Mouse (Mus musculus) liver, postnatal 0 days (tissue): ENCODE results near the gene Olfr982. TPM values are rescaled to one million over a fixed set of nuclear protein-coding genes. Genes with fewer than 3 reads are reported as not detected.
A peak's percentile ranks its signal among the peaks of the same experiment; 100 is the strongest.

Experiments used
- ATAC-seq: fragments of 200-750 bp; cut with Nextera tagmentation; 2 replicates; pipeline ENCODE4 v1.8.0; 2017; ENCODE audit warnings: mild to moderate bottlenecking, moderate library complexity
- DNase-seq: peaks from one replicate; pipeline ENCODE4 v3.0.0-alpha.2; 2016
- H3K27ac ChIP-seq: fragments of 300-500 bp; sonication (generic); 2 replicates; pipeline ENCODE4 v1.5.1; 2014; ENCODE audit warnings: antibody characterized with exemption, moderate library complexity, mild to moderate bottlenecking, low read depth
- H3K27me3 ChIP-seq: fragments of 300-500 bp; sonication (generic); 2 replicates; pipeline ENCODE4 v1.6.1; 2014; ENCODE audit warnings: low read length, control low read depth, mixed read lengths; ENCODE audit not compliant: insufficient read depth
- H3K36me3 ChIP-seq: fragments of 300-500 bp; sonication (generic); replicated peaks from 2 replicates; pipeline ENCODE4 v1.6.1; 2014; ENCODE audit warnings: mild to moderate bottlenecking, control low read depth, low read length, moderate library complexity, mixed read lengths; ENCODE audit not compliant: insufficient read depth
- H3K4me1 ChIP-seq: fragments of 300-500 bp; sonication (generic); 2 replicates; pipeline ENCODE4 v1.6.1; 2014; ENCODE audit warnings: antibody characterized with exemption, mild to moderate bottlenecking, control low read depth; ENCODE audit not compliant: insufficient read depth
- H3K4me2 ChIP-seq: fragments of 300-500 bp; sonication (generic); 2 replicates; pipeline ENCODE4 v1.6.1; 2014; ENCODE audit warnings: low read depth, mild to moderate bottlenecking, low read length, moderate library complexity, mixed read lengths
- H3K4me3 ChIP-seq: fragments of 300-500 bp; sonication (generic); 2 replicates; pipeline ENCODE4 v1.5.1; 2014; ENCODE audit warnings: low read depth, low read length
- H3K9ac ChIP-seq: fragments of 300-500 bp; sonication (generic); replicated peaks from 2 replicates; pipeline ENCODE4 v1.6.1; 2014; ENCODE audit warnings: mild to moderate bottlenecking, moderate library complexity
- H3K9me3 ChIP-seq: fragments of 300-500 bp; sonication (generic); 2 replicates; pipeline ENCODE4 v1.6.1; 2016; ENCODE audit warnings: mild to moderate bottlenecking, control low read depth, low read length, mixed read lengths
- CTCF ChIP-seq: sonication (generic); IDR thresholded peaks from 2 replicates; pipeline ENCODE4 v1.5.1; 2016; ENCODE audit warnings: antibody characterized with exemption, low read depth
- EP300 ChIP-seq: IDR thresholded peaks from 2 replicates; pipeline ENCODE4 v1.6.1; 2016; ENCODE audit warnings: antibody characterized with exemption, low read depth, mild to moderate bottlenecking
- WGBS: fragments of 180-500 bp; shearing (Covaris S2); extraction: QIAGEN DNeasy Blood & Tissue Kit; methylation state at CpG from one replicate; pipeline ENCODE4 v1.1.7; 2014; ENCODE audit not compliant: insufficient replicate concordance; 5-methylcytosine and 5-hydroxymethylcytosine counted together
- polyA plus RNA-seq: library from polyadenylated mRNA; unstranded; fragments of >200 nt; fragmentation: Nextera tagmentation; extraction: Ambion mirVana; gene quantifications from 2 replicates; pipeline ENCODE4 v1.2.1, GENCODE M21; 2015

The Olfr982 gene
- polyA plus RNA-seq, result not detected in 2 replicates

GRCm38 (mm10) chr9:40073529-40073928 lies at the start of gene Olfr982:
TSS of gene Olfr982 (plus strand) at chr9:40073829.
- Histone ChIP-seq H3K36me3 (no peaks in the 10 kb centered on the region), H3K4me2 (no peak within 1 kb of the TSS), H3K27ac (no peak within 1 kb of the TSS), H3K9ac (no peak within 1 kb of the TSS), H3K9me3 (no peaks in the 10 kb centered on the region), H3K27me3 (no peaks in the 10 kb centered on the region), H3K4me3 (no peak within 1 kb of the TSS), H3K4me1 (no peaks in the 10 kb centered on the region)
- TF ChIP-seq EP300 (no peak), CTCF (no peak)
- no peak for DNase-seq
- whole genome bisulfite sequencing, result 71% methylated on average over 2 of the region's 2 CpGs
- ATAC-seq, result no peak

- Histone ChIP-seq H3K36me3 (no peaks in the 10 kb centered on the region), H3K9ac (no peak overlapping the region), H3K4me1 (no peaks in the 10 kb centered on the region), H3K27me3 (no peaks in the 10 kb centered on the region), H3K4me3 (no peak overlapping the region), H3K9me3 (no peaks in the 10 kb centered on the region), H3K27ac (no peak overlapping the region), H3K4me2 (no peak overlapping the region)
- no peak for DNase-seq
- WGBS, result 89% methylated on average over 19 of the region's 19 CpGs
- no peak for TF ChIP-seq CTCF
- no peak for TF ChIP-seq EP300
- no peak for ATAC-seq
Measured at GRCm38 (mm10) chr9:40050138-40050537, 23.5 kb upstream of the Olfr982 start.

GRCm38 (mm10) chr9:40093495-40093894 lies 19.9 kb downstream of the Olfr982 start, which contains the start of gene Olfr983:
TSS of gene Olfr983 (minus strand) at chr9:40093595.
- Histone ChIP-seq H3K27me3 (no peaks in the 10 kb centered on the region), H3K4me3 (no peak within 1 kb of the TSS), H3K4me1 (no peaks in the 10 kb centered on the region), H3K27ac (no peak within 1 kb of the TSS), H3K4me2 (no peak within 1 kb of the TSS), H3K9ac (no peak within 1 kb of the TSS), H3K36me3 (no peaks in the 10 kb centered on the region), H3K9me3 (no peaks in the 10 kb centered on the region)
- DNase-seq (no peak), ATAC-seq (no peak)
- TF ChIP-seq EP300 (no peak), CTCF (no peak)
- 76% methylated on average over 2 of the region's 2 CpGs for WGBS

GRCm38 (mm10) chr9:40094769-40095168 lies 21.1 kb downstream of the Olfr982 start:
- Histone ChIP-seq H3K9me3 (no peaks in the 10 kb centered on the region), H3K4me2 (no peak overlapping the region), H3K27ac (no peak overlapping the region), H3K27me3 (no peaks in the 10 kb centered on the region), H3K4me3 (no peak overlapping the region), H3K4me1 (no peaks in the 10 kb centered on the region), H3K9ac (no peak overlapping the region), H3K36me3 (no peaks in the 10 kb centered on the region)
- ATAC-seq, result no peak
- TF ChIP-seq EP300, result no peak
- no peak for TF ChIP-seq CTCF
- 57% methylated on average over 3 of the region's 3 CpGs for WGBS
- no peak for DNase-seq

- H3K4me1 ChIP-seq, result no peaks in the 10 kb centered on the region
- no peak within 1 kb of the TSS for H3K4me3 ChIP-seq
- H3K9me3 ChIP-seq, result no peaks in the 10 kb centered on the region
- H3K36me3 ChIP-seq, result no peaks in the 10 kb centered on the region
- TF ChIP-seq CTCF (no peak), EP300 (no peak)
- H3K4me2 ChIP-seq, result no peak within 1 kb of the TSS
- no peaks in the 10 kb centered on the region for H3K27me3 ChIP-seq
- no peak within 1 kb of the TSS for H3K9ac ChIP-seq
- DNase-seq (no peak), ATAC-seq (no peak)
- H3K27ac ChIP-seq, result no peak within 1 kb of the TSS
- 76% methylated on average over 2 of the region's 2 CpGs for WGBS
Measured at GRCm38 (mm10) chr9:40114106-40114505, 40.5 kb downstream of the Olfr982 start, which contains the start of gene Olfr984. TSS of gene Olfr984 (minus strand) at chr9:40114206.

GRCm38 (mm10) chr9:40116645-40117286 lies 43.1 kb downstream of the Olfr982 start:
- H3K4me1 ChIP-seq, result no peaks in the 10 kb centered on the region
- DNase-seq, result peak; percentile 46
- TF ChIP-seq EP300, result no peak
- TF ChIP-seq CTCF, result no peak
- peak; percentile 54 for ATAC-seq
- H3K9ac ChIP-seq, result no peak overlapping the region
- 30% methylated on average over 10 of the region's 10 CpGs for WGBS
- no peak overlapping the region for H3K4me3 ChIP-seq
- H3K27ac ChIP-seq, result no peak overlapping the region; the same call in 1 of the 2 replicates
- peak overlapping the region; percentile 27 for H3K4me2 ChIP-seq
- no peaks in the 10 kb centered on the region for H3K36me3 ChIP-seq
- H3K27me3 ChIP-seq, result no peaks in the 10 kb centered on the region
- H3K9me3 ChIP-seq, result no peaks in the 10 kb centered on the region
